Mouse (Mus musculus) lung, postnatal 0 days (tissue): ENCODE measurements around the gene Ppp1r36.

Experiments used
- CTCF ChIP-seq: IDR thresholded peaks from 2 replicates; pipeline ENCODE4 v1.5.1; 2016; ENCODE audit warnings: antibody characterized with exemption, mild to moderate bottlenecking
- EP300 ChIP-seq: IDR thresholded peaks from 2 replicates; pipeline ENCODE4 v1.6.1; 2016; ENCODE audit warnings: antibody characterized with exemption, mild to moderate bottlenecking, control low read depth

GRCm38 (mm10) chr12:76427546-76427945 lies 10.2 kb downstream of the Ppp1r36 start:
- TF ChIP-seq CTCF: no peak
- TF ChIP-seq EP300: no peak
